Mouse (Mus musculus) heart, embryonic 15.5 days (tissue): ENCODE results near the gene Tmprss11c. TPM values are rescaled to one million over a fixed set of nuclear protein-coding genes. Genes with fewer than 3 reads are reported as not detected.

Experiments
- ATAC-seq: fragments of 200-750 bp; cut with Nextera tagmentation; replicated peaks from 2 replicates; pipeline ENCODE4 v1.8.0; 2017; ENCODE audit warnings: low read depth, moderate TSS enrichment; ENCODE audit not compliant: insufficient number of reproducible peaks, insufficient read depth, low FRiP score
- H3K27ac ChIP-seq: fragments of 300-500 bp; sonication (generic); 2 replicates; pipeline ENCODE4 v1.5.1; 2015; ENCODE audit warnings: mild to moderate bottlenecking, inconsistent platforms
- H3K27me3 ChIP-seq: fragments of 300-500 bp; sonication (generic); 2 replicates; pipeline ENCODE4 v1.6.1; 2015; ENCODE audit warnings: inconsistent platforms
- H3K36me3 ChIP-seq: fragments of 300-500 bp; sonication (generic); 2 replicates; pipeline ENCODE4 v1.6.1; 2015; ENCODE audit warnings: mild to moderate bottlenecking, inconsistent platforms
- H3K4me1 ChIP-seq: fragments of 300-500 bp; sonication (generic); replicated peaks from 2 replicates; pipeline ENCODE4 v1.6.1; 2015; ENCODE audit warnings: inconsistent platforms
- H3K4me2 ChIP-seq: fragments of 300-500 bp; sonication (generic); 2 replicates; pipeline ENCODE4 v1.6.1; 2015; ENCODE audit warnings: inconsistent platforms, mild to moderate bottlenecking, moderate library complexity
- H3K4me3 ChIP-seq: fragments of 300-500 bp; sonication (generic); 2 replicates; pipeline ENCODE4 v1.5.1; 2015; ENCODE audit warnings: mild to moderate bottlenecking, inconsistent platforms
- H3K9ac ChIP-seq: fragments of 300-500 bp; sonication (generic); 2 replicates; pipeline ENCODE4 v1.6.1; 2015; ENCODE audit warnings: mild to moderate bottlenecking, inconsistent platforms
- H3K9me3 ChIP-seq: fragments of 300-500 bp; sonication (generic); replicated peaks from 2 replicates; pipeline ENCODE4 v1.6.1; 2016; ENCODE audit warnings: inconsistent platforms
- WGBS: fragments of 180-500 bp; shearing (Covaris S2); methylation state at CpG from one replicate; pipeline ENCODE4 v1.1.7; 2015; ENCODE audit warnings: mixed read lengths; 5-methylcytosine and 5-hydroxymethylcytosine counted together
- polyA plus RNA-seq: library from polyadenylated mRNA; unstranded; fragments of >200 nt; fragmentation: Nextera tagmentation; extraction: Ambion mirVana; gene quantifications from 2 replicates; pipeline ENCODE4 v1.2.1, GENCODE M21; 2015

The Tmprss11c gene
- polyA plus RNA-seq, 1 experiment from 2014 or later = not detected

GRCm38 (mm10) chr5:86190290-86190689 is 98.8 kb downstream of the Tmprss11c start:
- H3K4me2 ChIP-seq = no peak overlapping the region
- 49% methylated on average over 15 of the region's 15 CpGs for WGBS
- no peaks in the 10 kb centered on the region for H3K9me3 ChIP-seq
- no peak overlapping the region for H3K9ac ChIP-seq
- H3K4me3 ChIP-seq = no peak overlapping the region
- no peaks in the 10 kb centered on the region for H3K4me1 ChIP-seq
- no peaks in the 10 kb centered on the region for H3K36me3 ChIP-seq
- H3K27ac ChIP-seq = no peak overlapping the region
- H3K27me3 ChIP-seq = no peaks in the 10 kb centered on the region
- ATAC-seq = no peak

- WGBS = 52% methylated on average over 6 of the region's 6 CpGs
- no peak overlapping the region for H3K4me3 ChIP-seq
- no peak overlapping the region for H3K27ac ChIP-seq
- ATAC-seq = no peak
- H3K9ac ChIP-seq = no peak overlapping the region
- no peaks in the 10 kb centered on the region for H3K36me3 ChIP-seq
- H3K27me3 ChIP-seq = no peaks in the 10 kb centered on the region
- no peaks in the 10 kb centered on the region for H3K4me1 ChIP-seq
- no peaks in the 10 kb centered on the region for H3K9me3 ChIP-seq
- H3K4me2 ChIP-seq = no peak overlapping the region
These were observed 101.7 kb downstream of the Tmprss11c start for GRCm38 (mm10) chr5:86187441-86187840.

Other genes starting within 250 kb of the Tmprss11c start
- gene Cenpc1, start 223.7 kb downstream of the Tmprss11c start, polyA plus RNA-seq = 22.0 and 23.1 TPM in 2 replicates
- 0.34 and 2.5 TPM in 2 replicates for gene Stap1, start 217.6 kb downstream of the Tmprss11c start, polyA plus RNA-seq
- 6.6 and 7.1 TPM in 2 replicates for gene Uba6, start 116.5 kb downstream of the Tmprss11c start, polyA plus RNA-seq
- not detected in 2 replicates for gene Gnrhr, start 91.4 kb downstream of the Tmprss11c start, polyA plus RNA-seq
- 0.11 TPM in 1 of 2 replicates, not detected in the other for gene Tmprss11d, start 84.1 kb upstream of the Tmprss11c start, polyA plus RNA-seq
- gene Tmprss11a, start 179.7 kb upstream of the Tmprss11c start, polyA plus RNA-seq = not detected in 2 replicates
- gene Tmprss11g, start 229.3 kb upstream of the Tmprss11c start, polyA plus RNA-seq = 0.05 TPM in 1 of 2 replicates, not detected in the other